Mouse (Mus musculus) right cerebral cortex, postnatal 25 days (tissue): ENCODE measurements around the gene Tada1.

Experiments used
- DNase-seq: peaks from one replicate; pipeline ENCODE4 v3.0.0; 2022

The Tada1 gene

GRCm38 (mm10) chr1:166379013-166379629, at the start of gene Tada1:
Tada1 (plus strand) TSS chr1:166379097.
- peak; percentile 93 for DNase-seq

- peak; percentile 45 for DNase-seq
Observed at GRCm38 (mm10) chr1:166330752-166331151, 48.1 kb upstream of the Tada1 start.

GRCm38 (mm10) chr1:166339110-166339509, 39.8 kb upstream of the Tada1 start:
- DNase-seq = no peak

GRCm38 (mm10) chr1:166342060-166342459, 36.8 kb upstream of the Tada1 start:
- no peak for DNase-seq

DNA sequence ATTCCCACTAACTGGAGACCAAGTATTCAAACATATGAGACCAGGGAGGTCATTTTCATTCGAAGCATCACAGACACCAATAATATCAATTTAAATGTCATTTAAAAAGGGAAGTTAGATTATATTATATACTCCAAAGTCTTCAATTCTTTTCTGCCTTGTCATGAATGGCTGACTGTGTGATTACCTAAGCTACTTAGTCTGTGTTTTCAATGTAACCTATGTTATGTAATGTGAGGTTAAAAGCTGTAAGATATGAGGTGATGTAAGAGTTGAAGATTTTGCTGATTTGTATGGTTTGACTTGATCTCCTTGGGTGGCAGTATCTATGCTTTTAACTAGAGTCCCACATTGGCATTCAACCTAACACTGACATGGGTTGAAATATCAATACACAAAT, 36.4 kb upstream of the Tada1 start:
- DNase-seq = no peak

DNA sequence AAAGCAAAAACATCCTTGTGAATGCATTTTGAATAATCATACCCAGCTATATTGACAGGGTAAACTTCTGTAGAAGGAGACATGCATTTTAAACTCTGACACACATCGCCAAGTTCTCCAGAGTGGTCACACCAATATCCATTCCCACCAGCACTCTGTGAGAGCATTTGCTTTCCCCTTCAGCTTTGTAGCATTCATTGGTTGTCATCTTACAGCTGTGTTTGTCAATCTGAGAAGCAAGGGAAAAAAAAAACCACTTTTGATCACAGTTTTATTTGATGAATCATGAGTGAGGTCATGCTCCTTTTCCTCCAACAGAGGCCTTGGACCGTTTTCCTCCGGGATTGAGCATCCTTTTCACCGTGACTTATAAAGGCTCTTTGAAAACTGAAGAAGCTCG, 35.3 kb upstream of the Tada1 start:
- no peak for DNase-seq

- peak; percentile 21 for DNase-seq
Observed at GRCm38 (mm10) chr1:166344300-166345077, 34.4 kb upstream of the Tada1 start.

DNA sequence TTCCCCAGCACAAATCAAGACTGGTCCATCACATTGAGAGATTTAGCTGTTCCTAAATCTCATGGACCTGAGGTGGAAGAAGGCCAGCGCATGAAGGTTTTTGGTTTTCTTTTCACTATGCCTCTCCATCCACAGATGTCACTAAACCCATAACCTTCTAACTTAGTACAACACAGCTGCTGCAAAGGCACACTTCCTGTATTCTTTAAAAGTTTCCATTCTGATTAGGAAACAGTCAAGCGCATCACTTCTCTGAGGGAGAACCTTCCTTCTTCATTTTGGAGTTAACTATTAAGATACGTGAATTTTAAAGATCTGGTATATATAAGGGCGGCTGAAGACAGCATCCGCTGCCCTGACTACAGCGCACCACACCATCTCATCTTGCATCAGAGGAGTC, 33.3 kb upstream of the Tada1 start:
- DNase-seq = no peak

DNA sequence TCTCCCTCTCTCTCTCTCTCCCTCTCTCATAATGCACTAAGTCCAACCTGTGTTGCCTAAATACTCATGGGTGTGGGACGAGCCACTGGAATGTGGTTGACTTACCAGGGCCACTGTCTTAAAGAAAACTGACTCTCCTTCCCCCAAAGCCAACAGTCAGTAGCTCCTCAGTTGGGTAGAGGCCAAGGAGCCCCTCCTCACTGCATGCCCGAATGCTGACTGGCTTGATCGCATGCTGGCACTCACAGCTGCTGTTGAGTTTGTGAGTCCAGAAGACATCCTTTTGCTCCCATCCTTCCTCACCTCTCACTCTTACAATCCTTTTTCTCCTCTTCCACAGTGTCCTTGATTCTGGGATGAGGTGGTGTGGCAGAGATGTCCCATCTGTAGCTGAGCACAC, 32.0 kb upstream of the Tada1 start:
- DNase-seq = no peak

DNA sequence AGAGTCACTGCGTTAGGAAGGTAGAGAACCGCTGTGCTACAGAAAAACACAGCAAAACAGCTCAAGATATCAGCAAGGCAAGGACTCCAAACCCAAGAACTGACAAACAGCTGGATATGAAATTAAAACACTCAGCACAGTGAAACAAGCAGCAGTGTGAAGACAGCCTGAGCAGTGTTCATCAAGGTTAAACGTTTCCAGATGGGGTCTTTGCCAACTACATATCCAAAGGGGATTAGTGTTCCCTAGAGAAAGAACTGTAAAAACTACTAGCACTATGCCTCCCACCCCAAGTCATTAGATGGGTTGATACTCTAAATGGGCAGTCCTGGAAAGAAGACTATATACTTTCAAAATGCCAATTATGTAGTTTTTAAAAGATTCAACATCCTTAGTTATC, 29.6 kb upstream of the Tada1 start:
- DNase-seq = no peak

GRCm38 (mm10) chr1:166349751-166350150, 29.1 kb upstream of the Tada1 start:
- DNase-seq = no peak

DNA sequence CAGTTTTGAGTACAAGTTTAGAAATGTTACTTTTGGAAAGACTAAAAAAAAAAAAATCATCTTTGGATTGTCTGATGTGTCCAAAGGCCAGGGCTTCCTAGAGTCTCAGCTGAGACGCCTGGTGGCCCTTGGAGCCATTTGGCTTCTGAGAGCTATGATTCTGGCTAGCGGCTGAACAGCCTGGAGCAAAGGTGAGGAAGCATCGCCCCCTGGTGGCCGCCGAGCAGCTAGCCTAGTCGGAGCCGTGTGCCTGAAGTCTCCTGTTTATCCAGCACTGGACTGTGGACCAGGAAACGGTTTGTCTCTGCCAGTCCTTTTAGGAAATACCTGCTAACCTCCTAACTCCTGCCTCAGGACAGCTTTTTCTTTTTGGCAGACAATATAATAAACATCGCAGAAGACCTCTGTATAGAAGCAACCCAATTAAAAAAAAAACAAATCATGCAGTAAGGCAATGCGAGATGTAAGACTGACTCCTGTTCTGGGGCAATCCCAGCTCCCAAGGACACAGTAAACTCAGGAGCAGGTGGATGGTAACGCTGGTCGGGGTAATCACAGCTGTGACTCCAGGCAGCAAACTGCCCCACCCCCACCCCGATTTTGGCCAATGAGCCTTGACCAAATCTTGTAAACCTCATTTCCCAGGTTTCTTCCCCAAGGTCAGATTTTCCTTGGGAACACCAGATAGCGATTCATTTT, 18.6 kb upstream of the Tada1 start:
- peak; percentile 88 for DNase-seq

DNA sequence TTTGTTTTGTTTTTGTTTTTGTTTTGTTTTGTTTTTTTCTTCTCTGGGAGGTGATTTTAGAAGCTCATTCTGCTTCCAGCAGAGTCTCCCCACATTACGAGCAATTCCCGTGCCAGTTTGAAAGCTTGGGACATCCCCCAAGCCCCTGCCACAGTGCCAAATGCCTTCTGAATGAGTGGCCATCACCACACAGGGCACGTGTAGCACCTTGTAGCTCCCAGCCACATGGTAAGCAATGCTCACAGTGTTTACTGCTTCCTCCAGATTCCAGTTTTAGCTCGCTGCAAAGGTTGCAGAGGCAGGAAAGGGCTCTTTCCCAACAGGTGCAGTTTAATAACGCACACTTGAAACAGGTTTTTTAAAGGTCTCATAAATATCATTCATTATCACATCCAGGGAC, 18.0 kb upstream of the Tada1 start:
- DNase-seq = no peak

GRCm38 (mm10) chr1:166361842-166362241, 17.1 kb upstream of the Tada1 start:
- no peak for DNase-seq

GRCm38 (mm10) chr1:166362659-166363058, 16.2 kb upstream of the Tada1 start:
- DNase-seq = no peak

GRCm38 (mm10) chr1:166363122-166363521, 15.8 kb upstream of the Tada1 start:
- DNase-seq = no peak

GRCm38 (mm10) chr1:166377171-166377570, 1.7 kb upstream of the Tada1 start:
- DNase-seq = no peak

DNA sequence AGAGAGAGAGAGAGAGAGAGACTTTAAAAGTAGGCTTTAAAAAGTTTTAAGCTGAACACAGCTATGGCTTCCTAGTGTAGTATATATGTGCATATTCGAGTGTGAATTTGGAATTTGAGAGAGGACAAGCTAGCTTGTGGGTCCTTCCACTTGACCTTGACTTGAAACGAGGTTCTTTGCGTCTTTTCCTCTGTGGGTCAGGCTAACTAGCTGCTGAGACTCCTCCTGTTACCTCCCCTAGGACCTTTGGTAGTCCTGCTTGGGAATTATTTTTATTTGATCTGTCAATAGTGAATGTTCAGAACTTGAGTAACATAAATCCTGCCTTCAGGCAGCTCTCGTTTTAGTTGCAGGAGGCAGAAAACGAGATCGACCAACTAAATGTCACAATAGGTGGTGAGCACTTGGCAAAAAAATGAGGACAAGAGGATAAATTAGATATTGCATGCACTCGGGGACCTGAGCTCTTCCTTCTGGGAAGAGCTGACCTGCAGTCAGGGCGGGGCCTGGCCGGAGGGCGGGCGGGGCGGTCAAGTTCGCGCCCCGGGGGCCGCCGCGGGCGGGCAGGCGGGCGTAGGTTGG, 375 bp upstream of the Tada1 start:
- no peak for DNase-seq

- peak; percentile 64 for DNase-seq
Observed at GRCm38 (mm10) chr1:166379630-166380231, 834 bp downstream of the Tada1 start.

DNA sequence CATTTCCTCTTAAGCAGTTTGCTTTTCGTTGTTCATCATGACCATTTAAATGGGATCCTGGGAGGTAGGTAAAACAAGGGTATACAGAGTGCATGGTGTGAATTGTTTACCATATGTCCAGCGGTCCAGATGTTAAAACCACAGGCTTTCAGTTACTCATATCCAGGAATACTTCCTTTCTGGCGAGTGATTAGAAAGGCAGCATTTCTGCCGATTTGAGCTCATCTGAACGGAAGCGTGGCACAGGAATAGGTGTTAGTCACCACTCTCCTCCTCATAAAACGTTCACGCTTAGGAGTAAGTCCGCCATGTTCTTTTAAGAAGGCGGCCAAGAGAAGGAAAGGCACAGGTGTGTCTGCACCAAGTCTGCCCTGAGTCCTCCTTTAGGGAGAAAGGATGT, 2.4 kb downstream of the Tada1 start:
- no peak for DNase-seq

- no peak for DNase-seq
Observed at GRCm38 (mm10) chr1:166381821-166382220, 2.9 kb downstream of the Tada1 start.

GRCm38 (mm10) chr1:166382626-166383025, 3.7 kb downstream of the Tada1 start:
- no peak for DNase-seq

- DNase-seq = no peak
Observed at GRCm38 (mm10) chr1:166384614-166385013, 5.7 kb downstream of the Tada1 start.
